Mouse (Mus musculus) hindbrain, embryonic 14.5 days (tissue): Measurements from ENCODE around the gene Fpr3. TPM values are rescaled to one million over a fixed set of nuclear protein-coding genes. Genes with fewer than 3 reads are reported as not detected.
"Not testable (repeated sequence)": the region's sequence is repeated elsewhere in the genome, so short reads cannot be mapped to it uniquely, and the experiment has no call there.

Experiments used
- ATAC-seq: fragments of 200-750 bp; cut with Nextera tagmentation; 2 replicates; pipeline ENCODE4 v1.8.0; 2017; ENCODE audit warnings: moderate number of reproducible peaks, mild to moderate bottlenecking, moderate TSS enrichment, moderate library complexity; ENCODE audit not compliant: low FRiP score
- DNase-seq: peaks from one replicate; pipeline ENCODE4 v3.0.0-alpha.2; 2015; ENCODE audit warnings: low spot score
- H3K27ac ChIP-seq: fragments of 300-500 bp; sonication (generic); 2 replicates; pipeline ENCODE4 v1.5.1; 2014; ENCODE audit warnings: mild to moderate bottlenecking, moderate library complexity
- H3K27me3 ChIP-seq: fragments of 300-500 bp; sonication (generic); 2 replicates; pipeline ENCODE4 v1.6.1; 2014; ENCODE audit warnings: mild to moderate bottlenecking, low read length, mixed read lengths; ENCODE audit not compliant: control insufficient read depth, insufficient read depth
- H3K36me3 ChIP-seq: fragments of 300-500 bp; sonication (generic); replicated peaks from 2 replicates; pipeline ENCODE4 v1.6.1; 2014; ENCODE audit not compliant: control insufficient read depth, insufficient read depth
- H3K4me1 ChIP-seq: fragments of 300-500 bp; sonication (generic); replicated peaks from 2 replicates; pipeline ENCODE4 v1.6.1; 2014; ENCODE audit warnings: antibody characterized with exemption, low read length, mixed read lengths; ENCODE audit not compliant: control insufficient read depth, insufficient read depth
- H3K4me2 ChIP-seq: fragments of 300-500 bp; sonication (generic); replicated peaks from 2 replicates; pipeline ENCODE4 v1.6.1; 2014; ENCODE audit warnings: mild to moderate bottlenecking, moderate library complexity
- H3K4me3 ChIP-seq: fragments of 300-500 bp; sonication (generic); replicated peaks from 2 replicates; pipeline ENCODE4 v1.5.1; 2014; ENCODE audit warnings: mild to moderate bottlenecking, low read length
- H3K9ac ChIP-seq: fragments of 300-500 bp; sonication (generic); 2 replicates; pipeline ENCODE4 v1.6.1; 2014
- H3K9me3 ChIP-seq: fragments of 300-500 bp; sonication (generic); 2 replicates; pipeline ENCODE4 v1.6.1; 2016; ENCODE audit warnings: low read length; ENCODE audit not compliant: control insufficient read depth
- WGBS: fragments of 180-500 bp; shearing (Covaris S2); extraction: QIAGEN DNeasy Blood & Tissue Kit; methylation state at CpG from one replicate; pipeline ENCODE4 v1.1.7; 2014; 5-methylcytosine and 5-hydroxymethylcytosine counted together
- polyA plus RNA-seq: library from polyadenylated mRNA; unstranded; fragments of >200 nt; fragmentation: Nextera tagmentation; extraction: Ambion mirVana; gene quantifications from 2 replicates; pipeline ENCODE4 v1.2.1, GENCODE M21; 2014

Fpr3 gene
- polyA plus RNA-seq, 1 experiment from 2014 or later = not detected

- peak; percentile 83 for DNase-seq
- peak; percentile 100 for ATAC-seq
- Histone ChIP-seq H3K4me3 (peak overlapping the region; percentile 42), H3K9ac (peak overlapping the region; percentile 64), H3K9me3 (no peaks in the 10 kb centered on the region), H3K27me3 (no peaks in the 10 kb centered on the region), H3K27ac (peak overlapping the region; percentile 68), H3K4me2 (peak overlapping the region; percentile 53), H3K36me3 (no peaks in the 10 kb centered on the region), H3K4me1 (no peaks in the 10 kb centered on the region)
- WGBS = 17% methylated on average over 51 of the region's 51 CpGs
Measured at GRCm38 (mm10) chr17:17909636-17910421, 22.2 kb downstream of the Fpr3 start.

- H3K4me3 ChIP-seq, H3K27ac ChIP-seq, ATAC-seq, H3K9ac ChIP-seq, H3K27me3 ChIP-seq, H3K4me2 ChIP-seq, H3K9me3 ChIP-seq, DNase-seq, H3K4me1 ChIP-seq, H3K36me3 ChIP-seq: not testable (repeated sequence)
- WGBS = 86% methylated on average over 8 of the region's 8 CpGs
Measured at GRCm38 (mm10) chr17:17912618-17913017, 25.0 kb downstream of the Fpr3 start.

- ATAC-seq (no peak), DNase-seq (no peak)
- no peak overlapping the region for H3K4me2 ChIP-seq
- H3K4me1 ChIP-seq = no peaks in the 10 kb centered on the region
- H3K9ac ChIP-seq = no peak overlapping the region
- H3K27ac ChIP-seq = no peak overlapping the region
- H3K36me3 ChIP-seq = no peaks in the 10 kb centered on the region
- H3K4me3 ChIP-seq = no peak overlapping the region
- H3K27me3 ChIP-seq = no peaks in the 10 kb centered on the region
- no peaks in the 10 kb centered on the region for H3K9me3 ChIP-seq
- WGBS = 87% methylated on average over 1 of the region's 1 CpGs
Measured at GRCm38 (mm10) chr17:17917376-17917775, 29.7 kb downstream of the Fpr3 start.

- DNase-seq (no peak), ATAC-seq (no peak)
- no peaks in the 10 kb centered on the region for H3K27me3 ChIP-seq
- H3K4me3 ChIP-seq = no peak overlapping the region
- H3K9ac ChIP-seq = no peak overlapping the region
- no peaks in the 10 kb centered on the region for H3K9me3 ChIP-seq
- no peaks in the 10 kb centered on the region for H3K36me3 ChIP-seq
- H3K4me2 ChIP-seq = no peak overlapping the region
- H3K4me1 ChIP-seq = no peaks in the 10 kb centered on the region
- H3K27ac ChIP-seq = no peak overlapping the region
Measured at GRCm38 (mm10) chr17:17917782-17918181, 30.1 kb downstream of the Fpr3 start.

- ATAC-seq (no peak), DNase-seq (no peak)
- Histone ChIP-seq H3K36me3 (no peaks in the 10 kb centered on the region), H3K4me2 (no peak overlapping the region), H3K9me3 (peaks cover 10% of the 10 kb centered on the region), H3K4me3 (no peak overlapping the region), H3K27ac (no peak overlapping the region), H3K9ac (no peak overlapping the region), H3K27me3 (no peaks in the 10 kb centered on the region), H3K4me1 (no peaks in the 10 kb centered on the region)
- 16% methylated on average over 1 of the region's 1 CpGs for WGBS
Measured at GRCm38 (mm10) chr17:17973443-17973842, 85.8 kb downstream of the Fpr3 start.

- ATAC-seq, H3K4me2 ChIP-seq, H3K27me3 ChIP-seq, H3K36me3 ChIP-seq, DNase-seq, H3K9ac ChIP-seq, H3K4me1 ChIP-seq, H3K27ac ChIP-seq, H3K4me3 ChIP-seq: not testable (repeated sequence)
- 78% methylated on average over 2 of the region's 2 CpGs for WGBS
- H3K9me3 ChIP-seq = peaks cover 12% of the 10 kb centered on the region
Measured at GRCm38 (mm10) chr17:17981232-17981631, 93.6 kb downstream of the Fpr3 start.

GRCm38 (mm10) chr17:18004752-18005151 is 117.1 kb downstream of the Fpr3 start:
- no peak for ATAC-seq
- WGBS = 89% methylated on average over 1 of the region's 1 CpGs

More at GRCm38 (mm10) chr17:18004752-18005151, 117.1 kb downstream of the Fpr3 start:
- Histone ChIP-seq H3K4me1 (no peaks in the 10 kb centered on the region), H3K4me2 (no peak overlapping the region), H3K36me3 (no peaks in the 10 kb centered on the region), H3K4me3 (no peak overlapping the region), H3K9ac (no peak overlapping the region), H3K27me3 (no peaks in the 10 kb centered on the region), H3K9me3 (0 out of 2 replicates have a peak, but pooled peaks cover 5% of the 10 kb centered on the region), H3K27ac (no peak overlapping the region)
- no peak for DNase-seq

Other genes starting within 250 kb of the Fpr3 start
- gene Vmn2r90, start 184.1 kb upstream of the Fpr3 start, polyA plus RNA-seq = not detected in 2 replicates
- 13.0 and 18.7 TPM in 2 replicates for gene Spaca6, start 60.7 kb upstream of the Fpr3 start, polyA plus RNA-seq
- 0.95 and 1.8 TPM in 2 replicates for gene Has1, start 32.6 kb upstream of the Fpr3 start, polyA plus RNA-seq
- not detected in 2 replicates for gene Fpr1, start 3.9 kb upstream of the Fpr3 start, polyA plus RNA-seq
- 0.21 and 0.37 TPM in 2 replicates for gene Fpr2, start within 50 bp of the Fpr3 start, polyA plus RNA-seq
- gene Fpr-rs4, start 133.9 kb downstream of the Fpr3 start, polyA plus RNA-seq = not detected in 2 replicates
- gene Vmn2r124, start 161.6 kb downstream of the Fpr3 start, polyA plus RNA-seq = not detected in 2 replicates
- gene Vmn2r91, start 197.2 kb downstream of the Fpr3 start, polyA plus RNA-seq = not detected in 2 replicates